Mouse (Mus musculus) testis, adult 2 months (tissue): Measurements from ENCODE around the gene Ahdc1. TPM values are rescaled to one million over a fixed set of nuclear protein-coding genes. Genes with fewer than 3 reads are reported as not detected.
A peak's percentile ranks its signal among the peaks of the same experiment; 100 is the strongest.

Source experiments
- H3K27ac ChIP-seq: fragments of 200-500 bp; 2 replicates; pipeline ENCODE4 v1.5.1; 2012; ENCODE audit warnings: low read depth, low read length; ENCODE audit not compliant: control insufficient read depth, insufficient read depth
- H3K27me3 ChIP-seq: fragments of 200-500 bp; 2 replicates; pipeline ENCODE4 v1.6.1; 2012; ENCODE audit warnings: mild to moderate bottlenecking, low read length, moderate library complexity; ENCODE audit not compliant: control insufficient read depth, insufficient read depth
- H3K36me3 ChIP-seq: fragments of 200-500 bp; 2 replicates; pipeline ENCODE4 v1.6.1; 2012; ENCODE audit warnings: mild to moderate bottlenecking, low read length; ENCODE audit not compliant: control insufficient read depth, insufficient read depth
- H3K4me1 ChIP-seq: fragments of 200-500 bp; 2 replicates; pipeline ENCODE4 v1.6.1; 2012; ENCODE audit warnings: low read length; ENCODE audit not compliant: control insufficient read depth, insufficient read depth
- H3K4me3 ChIP-seq: fragments of 200-500 bp; 2 replicates; pipeline ENCODE4 v1.5.1; 2012; ENCODE audit warnings: low read depth, mild to moderate bottlenecking, low read length, moderate library complexity, mixed read lengths; ENCODE audit not compliant: control insufficient read depth
- CTCF ChIP-seq: fragments of 200-500 bp; IDR thresholded peaks from 2 replicates; pipeline ENCODE4 v1.5.1; 2012; ENCODE audit warnings: low read depth, mild to moderate bottlenecking, inconsistent platforms, low read length, moderate library complexity; ENCODE audit not compliant: control insufficient read depth, insufficient read depth, insufficient replicate concordance
- POLR2A ChIP-seq: fragments of 200-500 bp; IDR thresholded peaks from 2 replicates; pipeline ENCODE4 v1.6.1; 2012; ENCODE audit warnings: low read depth, mild to moderate bottlenecking, inconsistent platforms, low read length, moderate library complexity; ENCODE audit not compliant: control insufficient read depth
- polyA plus RNA-seq: library from polyadenylated mRNA; depleted of rRNA; stranded (reverse); fragments of >200 nt; gene quantifications from 2 replicates; pipeline ENCODE4 v1.2.3, GENCODE M21; 2012

Ahdc1 gene
- polyA plus RNA-seq, 1 experiment: 65.0 TPM

DNA sequence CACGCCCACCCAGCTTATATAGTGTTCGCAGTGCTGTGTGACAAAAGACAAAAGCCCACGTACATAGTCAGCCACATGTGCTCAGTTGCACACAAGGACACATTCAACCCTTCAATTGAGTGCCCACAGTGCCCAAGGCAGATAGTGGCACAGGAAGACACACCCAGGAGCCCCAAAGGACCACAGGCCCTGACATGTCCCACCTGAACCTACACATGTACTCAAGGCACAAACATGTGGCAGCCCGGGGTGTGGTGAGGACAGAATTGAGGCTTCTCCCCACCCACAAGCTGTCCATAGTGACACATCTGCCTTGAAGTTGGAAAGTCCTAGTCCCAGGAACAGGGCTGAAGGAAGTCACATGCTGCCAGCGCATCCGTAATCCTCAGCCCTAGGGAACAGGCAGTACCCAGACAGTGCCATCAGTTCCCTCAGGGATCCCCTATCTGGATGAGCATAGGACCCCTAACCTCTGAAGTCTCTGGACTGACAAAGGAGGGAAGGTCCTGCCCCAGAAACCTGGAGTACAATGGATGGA, 76.2 kb downstream of the Ahdc1 start:
- Histone ChIP-seq H3K27ac (no peak overlapping the region), H3K4me1 (peaks cover 18% of the 10 kb centered on the region), H3K36me3 (no peaks in the 10 kb centered on the region), H3K4me3 (no peak overlapping the region), H3K27me3 (no peaks in the 10 kb centered on the region)
- no peak for TF ChIP-seq POLR2A
- TF ChIP-seq CTCF: no peak

DNA sequence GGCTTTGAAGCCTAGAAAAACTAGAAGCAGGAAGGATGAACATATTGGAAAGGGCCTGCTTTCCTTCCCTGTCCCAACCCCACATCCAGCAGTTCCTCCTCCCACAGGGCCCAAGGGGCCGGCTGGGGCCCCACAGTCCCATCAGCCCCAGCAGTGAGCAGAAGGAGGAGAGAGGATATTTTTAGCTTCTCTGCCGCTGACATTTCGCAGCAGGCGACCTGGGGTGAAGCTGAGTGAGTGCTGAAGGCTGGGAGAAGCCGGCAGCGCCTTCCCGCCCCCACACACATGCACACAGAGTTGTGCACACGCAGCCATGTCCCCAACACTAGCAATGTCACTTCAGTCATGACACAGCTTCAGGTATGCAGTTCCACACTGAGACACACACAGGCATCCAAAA, 76.8 kb downstream of the Ahdc1 start:
- no peak overlapping the region for H3K4me3 ChIP-seq
- H3K36me3 ChIP-seq: no peaks in the 10 kb centered on the region
- no peaks in the 10 kb centered on the region for H3K27me3 ChIP-seq
- TF ChIP-seq CTCF: no peak
- TF ChIP-seq POLR2A: no peak
- H3K27ac ChIP-seq: no peak overlapping the region
- peaks cover 21% of the 10 kb centered on the region for H3K4me1 ChIP-seq

DNA sequence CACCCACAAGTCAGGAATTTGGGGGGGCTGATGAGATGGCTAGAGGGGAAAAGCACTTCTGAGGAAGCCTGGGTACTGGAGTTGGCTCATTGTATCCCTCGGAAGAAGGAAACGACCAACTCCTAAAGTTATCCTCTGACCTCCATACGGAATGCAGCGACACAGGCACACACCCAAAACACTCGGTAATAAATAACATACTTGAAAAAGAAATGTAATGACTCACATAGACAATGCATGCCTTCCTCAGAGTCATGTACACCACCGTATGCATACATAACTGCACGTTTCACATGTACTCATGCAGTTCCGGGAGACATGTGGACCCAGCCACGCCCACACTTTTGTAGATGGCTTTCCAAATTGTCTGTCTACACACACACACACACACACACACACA, 78.3 kb downstream of the Ahdc1 start:
- no peak for TF ChIP-seq POLR2A
- no peak for TF ChIP-seq CTCF
- H3K36me3 ChIP-seq: no peaks in the 10 kb centered on the region
- peaks cover 21% of the 10 kb centered on the region for H3K4me1 ChIP-seq
- H3K4me3 ChIP-seq: no peak overlapping the region
- H3K27ac ChIP-seq: no peak overlapping the region
- H3K27me3 ChIP-seq: no peaks in the 10 kb centered on the region

DNA sequence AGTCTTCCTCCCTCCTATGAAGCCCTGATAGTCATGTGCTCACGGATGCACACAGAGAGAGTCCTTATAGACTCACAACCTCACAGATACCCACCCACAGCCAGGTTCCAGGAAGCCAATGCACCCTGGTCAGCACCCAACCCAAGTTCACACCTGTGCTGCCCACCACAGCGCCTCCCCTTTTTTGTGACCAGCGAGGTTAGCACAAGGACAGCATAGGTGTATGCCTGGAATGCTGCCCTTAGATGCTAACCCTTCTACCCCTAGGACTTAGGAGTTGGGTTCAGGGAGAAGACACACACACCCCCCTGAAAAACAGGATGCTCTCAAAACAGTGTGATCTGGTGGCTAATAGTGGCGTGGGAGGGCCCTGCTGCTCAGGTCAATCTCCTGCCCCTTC, 78.7 kb downstream of the Ahdc1 start:
- Histone ChIP-seq H3K4me3 (no peak overlapping the region), H3K27me3 (no peaks in the 10 kb centered on the region), H3K36me3 (no peaks in the 10 kb centered on the region), H3K27ac (no peak overlapping the region), H3K4me1 (peaks cover 19% of the 10 kb centered on the region)
- TF ChIP-seq POLR2A (no peak), CTCF (no peak)

DNA sequence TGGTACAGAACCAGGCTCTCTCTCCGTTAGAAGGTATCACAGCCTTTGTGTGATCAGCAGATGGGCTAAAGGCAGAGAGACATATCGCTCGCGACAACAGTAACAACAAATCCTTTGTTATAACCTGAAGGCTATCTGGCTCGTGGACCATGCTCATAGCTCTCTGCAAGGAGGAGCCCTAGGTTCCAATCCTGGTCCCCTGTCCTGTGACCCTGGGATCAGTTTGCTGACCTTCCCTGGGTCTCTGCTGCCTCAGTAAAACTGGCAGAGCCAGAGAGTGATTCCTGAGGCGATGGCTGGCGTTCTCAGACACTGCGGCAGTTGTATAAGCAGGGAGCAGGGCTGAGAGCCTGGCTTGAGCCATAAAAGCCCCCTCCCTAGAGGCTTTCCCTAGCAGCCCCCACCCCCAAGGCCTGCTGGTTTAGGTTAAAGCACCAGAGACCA, 79.2 kb downstream of the Ahdc1 start:
- Histone ChIP-seq H3K27me3 (no peaks in the 10 kb centered on the region), H3K36me3 (no peaks in the 10 kb centered on the region), H3K27ac (no peak overlapping the region), H3K4me1 (peaks cover 14% of the 10 kb centered on the region), H3K4me3 (no peak overlapping the region)
- no peak for TF ChIP-seq CTCF
- no peak for TF ChIP-seq POLR2A

DNA sequence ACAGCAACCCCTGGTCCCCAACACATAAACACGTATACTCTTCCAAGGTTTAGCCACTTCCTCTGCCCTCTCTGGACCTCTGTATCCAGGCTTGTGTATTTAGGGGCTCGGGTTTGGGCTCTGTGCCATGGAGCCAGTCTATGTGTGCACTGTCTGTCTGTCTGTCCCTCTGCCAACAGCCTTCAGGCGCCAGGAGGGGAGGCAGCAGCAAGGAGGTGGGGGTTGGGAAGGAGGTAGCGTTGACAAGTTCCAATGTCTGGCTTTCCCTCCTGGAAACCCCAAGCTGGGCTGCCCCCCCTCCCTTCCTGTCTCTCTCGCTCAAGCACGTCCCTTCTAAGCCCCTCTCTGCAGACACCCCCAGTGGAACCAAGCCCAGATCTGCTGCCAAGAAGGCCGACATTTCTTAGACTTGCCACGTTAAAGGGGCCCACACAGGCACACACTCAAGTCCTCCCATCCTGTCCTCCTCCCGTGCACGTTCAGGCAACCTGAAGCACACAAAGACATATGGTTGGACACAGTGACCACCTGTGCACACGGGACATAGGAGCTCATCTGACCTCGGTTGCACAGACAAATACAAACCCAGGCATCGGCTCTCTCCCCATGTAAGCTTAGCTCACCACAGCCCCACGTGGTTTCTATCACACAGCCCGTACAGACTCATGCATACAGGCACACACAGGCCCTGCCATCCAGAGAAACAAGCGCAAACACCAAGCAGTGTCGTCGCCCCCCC, 79.8 kb downstream of the Ahdc1 start:
- H3K36me3 ChIP-seq: no peaks in the 10 kb centered on the region
- H3K27ac ChIP-seq: no peak overlapping the region
- TF ChIP-seq CTCF (no peak), POLR2A (no peak)
- no peaks in the 10 kb centered on the region for H3K27me3 ChIP-seq
- no peak overlapping the region for H3K4me3 ChIP-seq
- peaks cover 9% of the 10 kb centered on the region for H3K4me1 ChIP-seq

DNA sequence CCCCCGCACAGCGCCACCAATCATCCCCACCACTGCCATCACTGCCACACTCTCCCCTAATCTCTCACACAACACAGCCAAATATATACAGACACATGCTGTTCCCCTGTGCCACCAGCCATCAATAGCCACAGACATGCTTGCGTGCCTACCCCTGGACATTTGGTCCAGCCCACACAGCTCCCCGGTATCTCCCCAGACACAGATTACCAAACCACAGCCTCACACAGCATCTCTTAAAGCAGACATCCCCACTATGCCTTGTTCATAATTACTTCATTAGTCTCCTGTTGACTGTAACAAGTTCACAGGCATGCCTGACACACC, 80.4 kb downstream of the Ahdc1 start:
- Histone ChIP-seq H3K4me1 (peaks cover 5% of the 10 kb centered on the region; the same call in 1 of the 2 replicates), H3K4me3 (no peak overlapping the region), H3K36me3 (no peaks in the 10 kb centered on the region), H3K27ac (no peak overlapping the region), H3K27me3 (no peaks in the 10 kb centered on the region)
- TF ChIP-seq CTCF (no peak), POLR2A (no peak)

DNA sequence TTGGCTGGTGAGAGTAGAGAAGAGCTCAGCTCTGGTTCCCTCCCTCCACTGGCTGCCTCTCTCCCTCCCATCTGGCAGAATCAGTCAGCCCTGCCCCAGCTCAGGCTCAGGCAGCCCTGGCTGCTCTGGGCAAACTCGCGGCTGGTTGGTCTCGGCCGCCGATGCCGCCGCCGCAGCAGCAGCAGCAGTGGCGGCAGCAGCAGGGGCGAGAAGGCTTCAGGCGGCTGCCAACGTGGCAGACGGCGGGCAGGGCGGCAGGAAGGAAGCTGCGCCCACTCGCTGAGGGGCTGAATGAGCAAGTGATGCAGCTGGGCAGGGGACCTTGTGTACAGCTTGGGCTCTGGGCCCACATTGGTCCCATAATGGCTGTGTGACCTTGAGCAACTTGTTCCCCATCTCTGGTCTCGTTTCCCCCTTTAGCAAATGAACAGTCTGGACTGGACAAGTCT, 81.4 kb downstream of the Ahdc1 start:
- Histone ChIP-seq H3K27ac (peak overlapping the region; percentile 5), H3K4me3 (no peak overlapping the region), H3K4me1 (peaks cover 5% of the 10 kb centered on the region; the same call in 1 of the 2 replicates), H3K36me3 (no peaks in the 10 kb centered on the region), H3K27me3 (no peaks in the 10 kb centered on the region)
- no peak; the same call in 1 of the 2 replicates for TF ChIP-seq POLR2A
- TF ChIP-seq CTCF: no peak
